Mouse (Mus musculus) testis, adult 2 months (tissue): ENCODE results near the gene Ostm1. TPM values are rescaled to one million over a fixed set of nuclear protein-coding genes. Genes with fewer than 3 reads are reported as not detected.

ENCODE experiments used
- H3K27ac ChIP-seq: fragments of 200-500 bp; 2 replicates; pipeline ENCODE4 v1.5.1; 2012; ENCODE audit warnings: low read depth, low read length; ENCODE audit not compliant: control insufficient read depth, insufficient read depth
- H3K27me3 ChIP-seq: fragments of 200-500 bp; 2 replicates; pipeline ENCODE4 v1.6.1; 2012; ENCODE audit warnings: mild to moderate bottlenecking, low read length, moderate library complexity; ENCODE audit not compliant: control insufficient read depth, insufficient read depth
- H3K36me3 ChIP-seq: fragments of 200-500 bp; 2 replicates; pipeline ENCODE4 v1.6.1; 2012; ENCODE audit warnings: mild to moderate bottlenecking, low read length; ENCODE audit not compliant: control insufficient read depth, insufficient read depth
- H3K4me1 ChIP-seq: fragments of 200-500 bp; 2 replicates; pipeline ENCODE4 v1.6.1; 2012; ENCODE audit warnings: low read length; ENCODE audit not compliant: control insufficient read depth, insufficient read depth
- H3K4me3 ChIP-seq: fragments of 200-500 bp; 2 replicates; pipeline ENCODE4 v1.5.1; 2012; ENCODE audit warnings: low read depth, mild to moderate bottlenecking, low read length, moderate library complexity, mixed read lengths; ENCODE audit not compliant: control insufficient read depth
- CTCF ChIP-seq: fragments of 200-500 bp; IDR thresholded peaks from 2 replicates; pipeline ENCODE4 v1.5.1; 2012; ENCODE audit warnings: low read depth, mild to moderate bottlenecking, inconsistent platforms, low read length, moderate library complexity; ENCODE audit not compliant: control insufficient read depth, insufficient read depth, insufficient replicate concordance
- POLR2A ChIP-seq: fragments of 200-500 bp; IDR thresholded peaks from 2 replicates; pipeline ENCODE4 v1.6.1; 2012; ENCODE audit warnings: low read depth, mild to moderate bottlenecking, inconsistent platforms, low read length, moderate library complexity; ENCODE audit not compliant: control insufficient read depth
- polyA plus RNA-seq: library from polyadenylated mRNA; depleted of rRNA; stranded (reverse); fragments of >200 nt; gene quantifications from 2 replicates; pipeline ENCODE4 v1.2.3, GENCODE M21; 2012; rRNA removed

Ostm1 gene
- polyA plus RNA-seq = 3.3 and 4.1 TPM in 2 replicates

DNA sequence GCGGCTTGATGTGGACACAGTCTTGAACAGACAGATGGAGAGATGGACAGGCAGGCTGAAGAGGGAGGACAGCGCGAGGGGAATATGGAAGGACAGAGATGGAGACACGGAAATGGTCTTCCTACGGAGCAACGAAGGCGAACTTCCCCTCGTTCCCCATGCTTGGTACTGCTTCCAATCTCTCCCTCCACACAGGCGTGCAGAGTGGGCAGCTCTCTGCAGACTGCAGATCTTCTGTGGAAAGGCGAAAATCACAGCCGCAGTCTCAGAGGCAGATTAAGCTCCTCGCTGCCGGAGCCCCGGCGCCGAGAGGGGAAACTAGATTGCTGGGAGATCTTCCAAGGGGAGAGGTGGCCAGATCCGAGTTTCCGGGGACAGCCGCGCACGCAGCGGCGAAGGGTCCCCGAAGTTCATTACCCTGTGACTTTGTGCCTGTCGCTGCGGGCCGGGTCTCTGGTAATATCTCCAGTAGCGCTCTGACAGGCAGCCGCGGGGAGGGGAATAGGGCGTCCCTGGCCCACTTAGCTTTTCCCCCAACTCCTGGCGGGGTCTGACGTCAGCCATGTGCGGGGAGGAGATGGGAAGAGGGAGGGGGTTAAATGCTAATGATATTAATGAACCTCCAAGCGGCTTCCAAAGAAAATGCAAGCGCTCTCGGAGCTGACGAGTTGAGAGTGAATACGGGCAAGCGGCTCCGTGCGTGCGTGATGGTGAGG is at the start of gene Ostm1, which contains the start of gene Nr2e1:
TSS of gene Ostm1 (plus strand) at position 666 of the 716 bp plus-strand sequence.
TSS of gene Nr2e1 (minus strand) at position 476 of the 716 bp plus-strand sequence.
- Histone ChIP-seq H3K4me3 (no peak within 1 kb of the TSS; the same call in 1 of the 2 replicates), H3K27ac (no peak within 1 kb of the TSS), H3K4me1 (peaks cover 27% of the 10 kb centered on the region), H3K27me3 (peaks cover 19% of the 10 kb centered on the region), H3K36me3 (no peaks in the 10 kb centered on the region)
- TF ChIP-seq POLR2A (no peak), CTCF (no peak)

DNA sequence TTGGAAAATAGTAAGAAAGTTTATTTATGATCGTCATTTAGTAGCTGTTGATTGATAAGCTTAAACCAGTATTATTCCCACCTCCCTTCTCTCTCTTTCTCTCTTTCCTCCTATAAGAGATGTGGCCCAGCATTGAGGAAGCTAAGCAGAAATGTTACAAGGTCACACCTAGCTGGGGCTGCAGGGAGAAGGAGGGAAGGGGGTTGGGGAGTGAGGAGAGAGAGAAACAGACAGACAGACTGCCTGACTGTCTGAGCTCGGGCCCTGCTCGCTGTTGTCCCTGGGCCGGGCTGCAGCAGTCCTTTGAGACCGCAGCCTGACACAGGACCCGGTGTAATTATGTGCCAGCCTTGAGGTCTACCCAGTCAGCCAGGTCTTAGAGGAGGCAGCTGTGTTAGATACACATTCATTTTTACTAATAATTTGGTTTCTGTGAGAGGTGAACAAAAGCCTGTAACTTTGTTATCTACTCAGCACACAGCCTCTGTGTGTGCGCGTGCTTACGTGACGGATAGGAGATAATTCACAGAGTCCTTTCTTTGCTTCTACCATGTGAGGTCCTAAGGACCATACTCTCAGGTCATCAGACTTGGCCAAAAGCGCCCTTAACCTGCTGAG is 49.7 kb upstream of the Ostm1 start:
- no peak overlapping the region for H3K27ac ChIP-seq

DNA sequence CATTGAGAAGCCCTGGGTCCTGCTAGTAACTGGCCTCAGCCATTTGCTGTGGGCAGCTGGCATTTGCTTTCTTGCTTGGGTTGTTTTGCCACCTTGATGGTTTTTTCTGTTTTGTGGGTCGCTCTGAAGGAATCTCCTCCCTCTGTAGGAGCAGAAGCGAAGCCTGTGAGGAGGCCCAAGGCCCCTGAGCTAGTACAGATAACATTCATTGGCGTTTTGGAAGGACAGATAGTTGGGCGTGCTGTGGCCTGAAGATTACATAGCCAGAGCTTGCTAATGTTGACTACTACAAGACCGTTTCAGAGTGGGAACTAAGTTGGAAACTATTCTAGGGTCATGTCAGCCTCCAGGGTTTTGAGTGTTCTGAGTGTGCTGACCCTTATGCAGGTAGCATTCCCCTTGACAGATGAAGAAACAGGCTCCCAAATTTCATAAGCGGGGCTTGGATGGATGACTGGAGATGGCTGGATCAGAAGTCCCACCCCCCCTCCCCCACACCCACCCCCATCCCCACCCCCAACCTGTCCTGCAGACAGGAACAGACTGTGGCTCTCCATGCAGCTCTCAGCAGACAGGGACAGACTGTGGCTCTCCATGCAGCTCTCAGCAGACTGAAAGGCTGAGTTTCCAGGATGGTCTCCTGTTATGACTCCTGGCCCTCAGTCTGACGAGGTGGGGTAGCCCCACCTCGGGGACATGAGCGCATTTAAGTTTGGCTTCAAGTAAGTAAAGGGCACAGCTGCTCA is 45.9 kb upstream of the Ostm1 start:
- Histone ChIP-seq H3K27ac (no peak overlapping the region), H3K4me3 (no peak overlapping the region), H3K4me1 (no peaks in the 10 kb centered on the region), H3K27me3 (no peaks in the 10 kb centered on the region), H3K36me3 (peaks cover 1% of the 10 kb centered on the region; the same call in 1 of the 2 replicates)
- TF ChIP-seq CTCF (no peak), POLR2A (no peak)

More for the DNA sequence above, 49.7 kb upstream of the Ostm1 start:
- Histone ChIP-seq H3K36me3 (peaks cover 1% of the 10 kb centered on the region; the same call in 1 of the 2 replicates), H3K4me1 (no peaks in the 10 kb centered on the region), H3K4me3 (no peak overlapping the region), H3K27me3 (no peaks in the 10 kb centered on the region)
- TF ChIP-seq CTCF = no peak
- no peak for TF ChIP-seq POLR2A

DNA sequence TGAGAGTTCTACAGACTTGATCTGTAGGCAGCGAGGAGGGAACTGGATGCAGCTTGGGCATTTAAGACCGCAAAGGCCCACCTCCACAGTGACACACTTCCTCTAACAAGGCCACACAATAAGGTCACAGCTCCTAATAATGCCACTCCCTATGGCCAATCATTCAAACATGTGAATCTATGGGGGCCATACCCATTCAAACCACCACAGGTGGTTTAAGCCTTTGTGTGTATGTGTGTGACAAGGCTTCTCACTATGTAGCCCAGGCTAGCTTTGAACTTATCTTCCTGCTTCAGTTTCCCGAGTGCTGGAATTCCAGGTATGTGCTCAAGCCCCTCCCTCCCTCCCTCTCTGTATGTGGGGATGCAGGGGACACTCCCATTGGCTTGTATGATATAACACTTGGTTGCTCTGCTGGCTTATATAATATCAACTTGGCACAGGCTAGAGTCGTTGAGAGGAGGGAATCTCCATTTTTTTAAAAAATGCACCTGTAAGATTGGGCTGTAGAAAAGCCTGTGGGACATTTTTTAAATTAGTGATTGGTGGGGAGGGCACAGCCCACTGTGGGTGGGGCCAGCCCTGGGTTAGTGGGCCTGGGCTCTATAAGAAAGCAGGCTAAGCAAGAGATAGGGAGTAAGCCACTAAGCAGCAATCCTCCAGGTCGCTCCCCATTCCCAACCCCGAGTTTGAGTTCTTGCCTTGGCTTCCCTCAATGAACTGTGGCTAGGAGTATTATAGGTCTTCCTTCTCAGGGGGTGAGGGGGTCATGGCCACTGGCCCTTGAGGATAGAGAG is 37.7 kb upstream of the Ostm1 start:
- H3K4me3 ChIP-seq = no peak overlapping the region
- H3K27ac ChIP-seq = no peak overlapping the region
- H3K27me3 ChIP-seq = no peaks in the 10 kb centered on the region
- no peaks in the 10 kb centered on the region for H3K36me3 ChIP-seq
- no peak for TF ChIP-seq CTCF
- no peak for TF ChIP-seq POLR2A
- no peaks in the 10 kb centered on the region for H3K4me1 ChIP-seq

DNA sequence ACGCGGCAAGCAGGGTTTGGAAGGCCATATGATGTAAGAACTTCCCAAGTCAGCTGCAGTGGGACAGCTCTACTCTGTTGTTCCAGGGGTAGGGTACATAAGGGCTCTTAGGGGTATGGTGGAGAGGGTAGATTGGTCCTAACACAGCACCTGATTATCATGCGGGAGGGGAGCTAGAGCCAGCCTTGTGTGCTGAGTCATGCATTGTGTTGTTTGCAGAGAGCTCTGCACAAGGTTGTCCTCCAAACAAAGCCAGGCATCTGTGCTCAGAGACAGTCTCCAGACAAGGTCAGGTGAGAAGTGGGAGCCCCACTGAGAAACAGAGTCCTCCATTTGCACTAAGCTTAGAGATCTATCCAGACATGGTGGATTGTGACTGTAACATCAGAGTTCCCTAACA is 37.1 kb upstream of the Ostm1 start:
- H3K36me3 ChIP-seq = no peaks in the 10 kb centered on the region
- no peaks in the 10 kb centered on the region for H3K27me3 ChIP-seq
- no peak overlapping the region for H3K27ac ChIP-seq
- H3K4me1 ChIP-seq = no peaks in the 10 kb centered on the region
- no peak overlapping the region for H3K4me3 ChIP-seq
- TF ChIP-seq CTCF (no peak), POLR2A (no peak)

DNA sequence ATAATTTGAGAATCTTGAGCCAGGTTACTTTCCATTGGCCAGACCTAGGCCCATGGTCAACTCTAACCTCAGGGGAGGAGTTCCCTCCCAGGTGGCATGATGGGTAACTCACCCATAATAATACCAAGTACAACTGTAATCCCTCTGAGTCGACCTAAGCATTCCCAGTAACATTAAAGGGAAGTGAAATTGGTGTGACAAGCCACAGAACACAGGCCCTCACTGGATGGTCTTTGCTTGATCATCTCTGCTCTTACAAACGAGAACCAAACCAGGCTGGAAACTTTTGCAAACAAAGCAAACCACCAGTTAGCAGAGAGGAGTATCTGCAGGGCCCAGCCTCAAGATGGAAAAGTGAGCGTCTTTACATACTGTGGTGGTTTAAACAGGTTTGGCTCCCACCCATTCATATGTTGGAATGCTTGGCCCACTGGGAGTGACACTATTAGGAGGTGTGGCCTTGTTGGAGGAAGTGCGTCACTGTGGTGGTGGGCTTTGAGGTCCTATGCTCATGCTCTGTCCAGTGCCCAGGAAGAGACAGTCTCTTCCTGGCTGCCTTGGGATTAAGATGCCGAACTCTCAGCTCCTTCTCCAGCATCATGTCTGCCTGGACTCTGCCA is 23.9 kb upstream of the Ostm1 start:
- TF ChIP-seq CTCF = no peak
- no peaks in the 10 kb centered on the region for H3K36me3 ChIP-seq
- no peaks in the 10 kb centered on the region for H3K4me1 ChIP-seq

More for the DNA sequence above, 23.9 kb upstream of the Ostm1 start:
- no peaks in the 10 kb centered on the region for H3K27me3 ChIP-seq
- H3K4me3 ChIP-seq = no peak overlapping the region
- no peak overlapping the region for H3K27ac ChIP-seq
